Mouse (Mus musculus) cortical plate, adult 2 months (tissue): ENCODE data around the gene Wdr63. TPM values are rescaled to one million over a fixed set of nuclear protein-coding genes. Genes with fewer than 3 reads are reported as not detected.

Experiments used
- H3K27ac ChIP-seq: fragments of 200-500 bp; 2 replicates; pipeline ENCODE4 v1.5.1; 2012; ENCODE audit warnings: low read length, control low read depth, inconsistent platforms; ENCODE audit not compliant: insufficient read depth
- H3K4me1 ChIP-seq: fragments of 200-500 bp; 2 replicates; pipeline ENCODE4 v1.6.1; 2011; ENCODE audit warnings: low read length; ENCODE audit not compliant: control insufficient read depth, insufficient read depth
- H3K4me3 ChIP-seq: fragments of 200-500 bp; 2 replicates; pipeline ENCODE4 v1.5.1; 2011; ENCODE audit warnings: mild to moderate bottlenecking, low read length, control low read depth; ENCODE audit not compliant: insufficient read depth
- CTCF ChIP-seq: fragments of 200-500 bp; IDR thresholded peaks from 2 replicates; pipeline ENCODE4 v1.5.1; 2011; ENCODE audit warnings: mild to moderate bottlenecking, control low read depth, low read length; ENCODE audit not compliant: insufficient read depth; ENCODE audit errors: extremely low read depth
- POLR2A ChIP-seq: fragments of 200-500 bp; IDR thresholded peaks from 2 replicates; pipeline ENCODE4 v1.6.1; 2011; ENCODE audit warnings: mild to moderate bottlenecking, low read length, control low read depth; ENCODE audit not compliant: insufficient read depth; ENCODE audit errors: extremely low read depth
- polyA plus RNA-seq: library from polyadenylated mRNA; depleted of rRNA; stranded (reverse); fragments of >200 nt; gene quantifications from 2 replicates; pipeline ENCODE4 v1.2.3, GENCODE M21; 2012

The Wdr63 gene
- polyA plus RNA-seq, 1 experiment: 0.31 TPM

DNA sequence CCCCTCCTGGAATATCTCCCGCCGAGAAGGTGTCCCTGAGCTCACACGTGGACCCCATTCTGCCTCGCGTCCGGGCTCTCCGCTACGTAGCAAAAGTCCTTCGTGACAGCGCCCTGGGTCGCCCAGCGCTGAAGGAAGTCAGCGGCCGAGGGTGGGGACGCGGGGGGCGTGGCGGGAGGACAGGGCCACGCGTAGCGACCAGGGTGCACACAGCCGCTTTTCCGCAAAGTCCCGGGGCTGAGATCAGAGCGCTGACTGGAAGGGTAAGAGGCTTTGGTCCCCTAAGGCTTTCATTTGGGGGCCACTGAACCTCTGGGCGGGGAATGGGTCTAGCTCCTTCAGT lies 42.1 kb upstream of the Wdr63 start:
- Histone ChIP-seq H3K27ac (no peak overlapping the region), H3K4me1 (no peaks in the 10 kb centered on the region; the same call in 1 of the 2 replicates), H3K4me3 (no peak overlapping the region; the same call in 1 of the 2 replicates)
- TF ChIP-seq POLR2A (no peak), CTCF (no peak)

DNA sequence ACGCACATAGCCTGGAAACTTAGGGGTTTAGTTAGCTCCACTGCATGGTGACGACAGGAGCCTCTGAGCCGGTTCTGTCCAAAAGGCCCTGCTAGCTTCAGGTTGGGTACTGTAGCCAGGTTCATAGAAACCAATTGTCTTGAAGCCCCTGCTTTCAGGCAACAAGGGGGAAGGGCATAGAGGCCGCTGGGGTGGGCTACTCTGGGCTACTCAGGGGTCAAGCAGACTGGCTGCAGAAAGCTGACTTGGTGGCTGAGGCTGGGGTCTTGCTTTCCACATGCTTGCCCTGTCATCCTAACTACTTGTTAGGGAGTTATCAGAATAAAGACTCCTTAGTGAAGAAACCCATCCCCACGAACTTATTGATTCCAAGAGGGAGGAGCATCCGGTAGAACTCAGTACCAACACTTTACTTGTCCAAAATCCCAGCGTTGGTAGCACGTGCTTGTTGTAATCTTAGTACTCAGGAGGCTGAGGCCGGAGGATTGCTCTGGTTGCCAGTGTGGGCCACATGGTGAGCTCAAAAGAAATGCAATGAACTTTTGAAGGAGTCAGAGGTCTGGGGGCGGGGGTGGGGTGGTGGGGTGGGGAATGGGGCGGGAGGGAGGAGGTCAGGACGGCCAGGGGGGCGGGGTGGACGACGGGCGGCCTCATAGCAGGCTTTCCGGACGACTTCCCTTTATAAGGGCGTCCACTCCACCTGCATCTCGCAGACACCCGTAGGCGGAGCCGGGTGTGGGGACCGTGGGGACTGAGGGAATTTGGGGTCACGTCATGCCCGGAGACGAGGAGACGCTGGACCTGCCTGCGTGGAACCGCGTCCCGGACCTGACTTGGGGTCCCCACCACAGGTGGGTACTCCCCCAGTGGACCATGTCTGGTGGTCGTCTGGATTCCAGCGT lies 41.5 kb upstream of the Wdr63 start, which contains the start of gene Mcoln2:
Mcoln2 (plus strand) TSS at position 678 of the 902 bp plus-strand sequence.
- TF ChIP-seq POLR2A (no peak), CTCF (no peak)
- H3K27ac ChIP-seq: no peak within 1 kb of the TSS
- H3K4me3 ChIP-seq: no peak within 1 kb of the TSS; the same call in 1 of the 2 replicates
- H3K4me1 ChIP-seq: no peaks in the 10 kb centered on the region; the same call in 1 of the 2 replicates

DNA sequence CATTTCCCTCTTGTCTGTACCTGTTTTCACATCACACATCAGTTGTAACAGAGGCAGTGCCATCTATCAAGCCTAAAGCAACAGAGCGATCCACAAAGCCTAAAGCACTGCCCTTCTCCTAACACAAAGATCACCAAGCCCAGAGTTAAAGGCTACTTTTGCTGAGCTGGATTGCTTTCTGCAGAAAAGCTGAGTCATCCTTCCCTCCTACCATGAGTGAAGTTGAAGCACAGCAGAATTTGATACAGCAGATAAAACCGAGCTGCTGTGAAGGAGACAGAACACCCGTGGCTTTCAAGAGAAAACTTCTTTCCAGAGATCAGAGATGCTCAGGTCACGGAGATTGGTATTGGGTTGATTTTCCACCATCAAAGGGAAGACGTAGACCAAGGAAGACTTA lies 38.2 kb upstream of the Wdr63 start:
- H3K27ac ChIP-seq: no peak overlapping the region
- TF ChIP-seq POLR2A (no peak), CTCF (no peak)
- H3K4me3 ChIP-seq: no peak overlapping the region
- H3K4me1 ChIP-seq: no peaks in the 10 kb centered on the region; the same call in 1 of the 2 replicates

DNA sequence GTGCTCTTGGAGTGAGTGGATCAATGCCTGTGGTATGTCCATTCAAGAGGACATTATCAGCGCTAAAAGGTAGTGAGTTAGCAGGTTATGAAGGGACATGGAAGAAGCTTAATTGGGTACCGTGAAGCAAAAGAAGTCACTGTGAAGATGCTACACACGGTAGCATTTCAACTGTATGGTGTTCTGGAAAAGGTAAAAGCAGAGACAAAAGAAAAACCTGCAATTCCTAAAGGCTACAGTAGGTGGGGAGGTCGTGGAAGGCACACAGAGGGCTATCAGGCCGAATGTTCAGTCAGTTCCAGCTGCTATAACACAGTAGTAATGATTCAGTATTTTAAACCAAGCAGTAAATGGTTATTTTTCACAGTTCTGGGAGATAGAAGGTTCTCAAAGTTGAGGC lies 37.6 kb upstream of the Wdr63 start:
- no peak overlapping the region for H3K4me3 ChIP-seq
- TF ChIP-seq CTCF (no peak), POLR2A (no peak)
- H3K27ac ChIP-seq: no peak overlapping the region
- H3K4me1 ChIP-seq: no peaks in the 10 kb centered on the region; the same call in 1 of the 2 replicates

DNA sequence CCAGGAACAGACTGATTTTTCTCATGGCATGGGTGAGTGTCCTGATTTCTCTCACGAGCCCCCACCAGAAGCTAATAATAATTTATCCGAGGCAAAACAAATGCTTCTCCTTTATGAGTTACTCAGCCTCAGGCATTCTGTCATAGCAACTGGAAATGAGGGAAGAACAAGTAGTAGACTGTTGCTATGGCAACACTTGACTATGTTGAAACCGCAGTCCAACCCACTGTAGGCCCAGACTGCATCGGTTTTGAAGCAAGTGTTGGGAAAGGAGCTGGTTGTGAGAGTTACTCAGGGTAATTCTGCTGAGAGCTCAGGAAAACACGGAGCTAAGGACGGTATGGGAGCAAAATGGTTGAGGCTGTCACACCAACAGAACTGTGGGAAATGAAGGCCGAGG lies 34.6 kb upstream of the Wdr63 start:
- no peaks in the 10 kb centered on the region; the same call in 1 of the 2 replicates for H3K4me1 ChIP-seq
- no peak overlapping the region for H3K4me3 ChIP-seq
- TF ChIP-seq CTCF (no peak), POLR2A (no peak)
- no peak overlapping the region for H3K27ac ChIP-seq

DNA sequence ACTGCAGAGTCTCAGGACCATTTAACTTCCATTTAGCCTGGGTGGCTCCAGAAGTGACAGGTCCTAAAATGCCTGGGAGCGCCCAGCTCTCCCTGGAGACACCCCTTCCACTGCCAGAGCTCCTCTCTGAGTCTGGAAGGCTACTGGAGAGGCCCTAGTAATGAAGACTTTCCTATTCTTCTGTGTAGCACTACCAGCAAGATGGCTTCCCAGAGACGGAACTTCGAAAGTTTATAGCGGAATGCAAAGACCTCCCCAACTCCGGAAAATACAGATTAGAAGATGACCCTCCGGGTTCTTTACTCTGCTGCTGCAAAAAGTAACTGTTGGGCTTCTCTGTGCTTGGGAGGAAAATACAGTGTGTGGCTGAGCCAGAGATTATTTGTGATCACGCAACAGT lies 32.3 kb upstream of the Wdr63 start:
- no peak overlapping the region for H3K27ac ChIP-seq
- no peak overlapping the region for H3K4me3 ChIP-seq
- H3K4me1 ChIP-seq: no peaks in the 10 kb centered on the region
- no peak for TF ChIP-seq POLR2A
- no peak for TF ChIP-seq CTCF

DNA sequence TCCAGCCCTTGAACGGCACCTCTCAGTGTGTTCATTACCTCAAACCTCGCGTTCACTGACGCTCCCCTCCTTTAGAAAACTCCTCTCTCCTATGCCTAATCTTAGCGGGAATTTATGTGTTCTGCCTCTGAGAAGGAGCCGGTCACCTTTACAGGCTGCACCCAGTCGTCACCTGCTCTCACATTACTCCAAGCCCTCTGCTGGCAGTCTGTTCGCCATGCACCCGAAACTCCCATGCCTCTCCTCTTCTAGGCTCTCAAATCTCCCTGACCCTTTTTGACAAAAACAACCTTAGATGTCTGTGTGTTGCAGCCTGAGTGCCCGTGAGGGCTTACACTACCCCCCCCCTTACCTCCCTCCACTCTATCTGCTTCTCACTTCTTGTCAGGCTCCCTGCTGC lies 28.5 kb upstream of the Wdr63 start:
- TF ChIP-seq CTCF (no peak), POLR2A (no peak)
- no peak overlapping the region for H3K27ac ChIP-seq
- no peak overlapping the region for H3K4me3 ChIP-seq
- H3K4me1 ChIP-seq: no peaks in the 10 kb centered on the region

DNA sequence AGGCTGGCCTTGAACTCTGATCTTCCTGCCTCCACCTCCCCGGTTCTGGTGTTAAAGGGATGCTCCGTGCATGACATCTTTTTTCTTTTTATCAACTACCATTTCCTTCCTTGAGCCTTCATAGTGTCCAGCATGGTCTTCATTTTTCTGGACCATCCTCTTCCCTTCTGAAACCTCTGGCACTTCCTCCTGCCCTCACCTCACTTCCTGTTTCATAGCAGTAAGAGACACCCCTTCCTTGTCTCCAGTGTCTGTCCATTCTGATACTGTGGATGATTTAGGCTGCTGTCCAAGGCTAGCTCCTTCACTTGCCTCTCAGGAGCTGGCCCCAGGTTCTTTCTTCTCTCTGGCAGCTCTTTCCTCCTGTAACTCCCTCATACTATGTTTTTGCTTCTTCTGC lies 27.5 kb upstream of the Wdr63 start:
- no peak for TF ChIP-seq POLR2A
- TF ChIP-seq CTCF: no peak
- Histone ChIP-seq H3K27ac (no peak overlapping the region), H3K4me3 (no peak overlapping the region), H3K4me1 (no peaks in the 10 kb centered on the region)

DNA sequence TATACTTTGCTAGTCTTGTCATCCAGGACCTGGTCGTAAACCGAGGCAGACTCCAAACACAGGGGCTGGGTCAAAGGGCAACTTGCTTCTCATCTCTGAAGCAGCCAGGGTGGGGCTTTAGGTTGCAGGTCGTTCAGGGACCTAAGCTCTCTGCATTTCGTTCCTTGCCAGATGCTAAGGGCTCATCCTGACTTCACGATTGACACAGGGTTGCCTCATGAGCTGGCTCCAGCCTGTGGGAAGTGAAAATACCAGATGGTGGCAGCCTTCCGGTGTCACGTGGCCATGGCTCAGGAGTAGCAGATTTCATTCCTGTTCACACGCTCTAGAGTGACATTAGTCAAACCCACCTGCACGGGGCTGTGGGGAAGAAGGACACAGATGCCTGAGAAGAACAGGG lies 26.9 kb upstream of the Wdr63 start:
- Histone ChIP-seq H3K4me3 (no peak overlapping the region), H3K27ac (no peak overlapping the region), H3K4me1 (no peaks in the 10 kb centered on the region)
- no peak for TF ChIP-seq POLR2A
- TF ChIP-seq CTCF: no peak

DNA sequence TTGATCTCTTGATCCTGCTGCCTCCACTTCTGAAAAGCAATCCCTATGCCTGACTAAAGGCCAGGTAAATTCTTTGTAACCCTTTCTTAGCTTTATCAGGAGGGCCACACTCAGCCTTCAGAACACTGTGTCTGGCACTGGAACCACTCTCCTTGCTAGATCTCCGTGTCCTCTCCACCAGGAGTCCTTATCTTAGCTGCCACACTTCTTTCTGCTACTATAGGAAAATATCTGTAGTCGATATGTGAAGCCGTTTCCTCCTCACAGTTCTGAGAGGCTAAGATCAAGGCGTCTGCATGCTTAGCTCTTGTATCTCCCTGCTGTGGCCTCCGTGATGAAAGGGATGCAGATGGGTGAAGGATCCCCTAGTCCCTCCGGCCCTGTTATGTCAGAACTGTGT lies 19.3 kb upstream of the Wdr63 start:
- Histone ChIP-seq H3K27ac (no peak overlapping the region), H3K4me3 (no peak overlapping the region), H3K4me1 (no peaks in the 10 kb centered on the region)
- TF ChIP-seq CTCF: no peak
- TF ChIP-seq POLR2A: no peak
